Mouse (Mus musculus) lung, postnatal 25 days (tissue): ENCODE results near the gene Rcc1.
A peak's percentile ranks its signal among the peaks of the same experiment; 100 is the strongest.

Source experiments
- DNase-seq: peaks from one replicate; pipeline ENCODE4 v3.0.0; 2022; ENCODE audit warnings: low spot score

Gene Rcc1

DNA sequence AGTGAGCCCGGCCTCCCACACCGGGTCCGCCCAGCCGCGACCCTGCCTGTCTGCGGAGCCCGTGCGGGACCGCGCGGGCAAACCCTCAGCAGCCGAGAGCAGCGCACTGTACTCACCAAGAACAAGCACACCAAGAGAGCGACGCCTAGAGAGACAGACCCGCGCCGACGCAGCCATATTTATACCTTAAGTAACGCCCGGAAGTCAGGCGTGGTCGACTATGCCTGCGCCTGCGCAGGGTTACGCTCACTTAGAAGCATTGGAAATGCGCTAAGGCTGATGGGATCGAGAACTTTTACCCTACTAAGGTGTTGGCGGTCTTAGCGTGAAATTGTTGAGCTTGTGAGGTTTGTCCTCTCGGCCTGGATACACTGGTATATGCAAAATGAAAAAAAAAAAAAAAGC is at the start of gene Rcc1:
Gene Rcc1, minus strand, starts transcription at position 125 of the 405 bp plus-strand sequence.
- peak; percentile 94 for DNase-seq

DNA sequence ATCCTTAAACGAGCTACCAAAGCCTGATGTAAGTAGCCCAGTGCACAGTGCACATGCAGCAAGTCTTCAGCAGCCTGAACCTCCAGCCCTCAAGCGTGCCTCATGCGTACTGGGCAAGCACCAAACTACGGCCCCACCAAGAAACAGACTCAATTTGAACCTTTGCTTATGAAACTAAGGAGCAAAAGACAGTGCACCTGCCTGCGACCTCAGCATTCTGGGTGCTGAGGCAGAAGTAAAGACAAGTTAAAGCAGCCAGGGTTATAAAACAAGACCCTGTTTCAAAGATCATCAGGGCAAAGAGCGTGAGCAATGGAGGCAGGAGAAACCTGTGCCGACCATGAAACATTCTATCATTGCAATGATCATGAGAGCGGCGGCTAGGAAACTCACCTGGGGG is 47.6 kb upstream of the Rcc1 start:
- DNase-seq, result no peak

DNA sequence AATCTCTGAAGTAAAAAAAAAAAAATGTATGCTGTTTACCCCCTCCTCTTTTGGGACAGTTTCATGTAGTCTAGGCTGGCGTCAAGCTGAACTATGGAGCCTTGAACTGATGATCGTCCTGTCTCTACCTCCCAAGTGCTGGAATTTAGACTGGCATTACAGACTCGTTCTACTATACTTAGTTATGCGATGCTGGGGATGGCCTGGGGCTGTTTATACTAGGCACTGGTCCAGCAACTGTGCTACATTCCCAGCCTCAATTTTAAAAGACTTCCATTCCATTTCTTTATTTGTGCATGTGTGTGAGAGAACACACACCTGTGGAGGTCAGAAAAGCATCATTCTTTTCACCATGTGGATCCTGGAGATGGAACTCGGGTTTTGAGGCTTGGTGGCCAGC is 45.5 kb upstream of the Rcc1 start:
- DNase-seq, result no peak

DNA sequence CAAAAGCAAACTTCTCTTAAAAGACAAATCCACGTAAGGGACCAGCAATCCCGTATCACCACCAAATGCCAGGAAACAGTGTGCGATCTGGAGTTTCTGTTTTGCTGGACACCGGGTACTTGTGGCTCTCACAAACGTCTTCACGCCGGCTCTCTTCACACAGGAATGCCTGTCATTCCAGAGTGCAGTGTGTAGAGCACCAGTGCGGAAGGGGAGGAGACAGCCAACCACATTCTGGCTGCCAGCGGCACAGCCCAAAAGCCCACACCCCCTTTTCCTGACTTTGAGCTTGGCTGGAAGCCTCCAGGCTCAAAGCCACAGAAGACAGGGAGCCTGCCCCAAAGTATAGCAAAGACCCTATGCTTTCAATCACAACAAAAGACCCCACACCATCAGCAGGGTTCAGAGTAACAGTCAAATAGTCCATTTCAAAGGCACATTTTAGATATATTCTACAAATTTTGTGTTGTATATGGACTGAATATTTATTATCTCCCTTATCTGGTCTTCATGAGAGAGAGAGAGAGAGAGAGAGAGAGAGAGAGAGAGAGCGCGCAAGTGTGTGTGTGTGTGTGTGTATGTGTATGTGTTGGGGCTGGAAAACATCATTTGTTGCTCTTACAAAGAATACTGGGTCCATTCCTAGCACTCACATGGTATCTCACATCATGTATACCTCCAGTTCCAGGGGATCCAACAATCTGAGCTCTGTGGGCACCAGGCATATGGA is 44.8 kb upstream of the Rcc1 start:
- peak; percentile 90 for DNase-seq

GRCm38 (mm10) chr4:132397120-132397519 is 43.7 kb upstream of the Rcc1 start:
- DNase-seq, result no peak

- DNase-seq, result no peak
Measured at GRCm38 (mm10) chr4:132396251-132396650, 42.8 kb upstream of the Rcc1 start.

DNA sequence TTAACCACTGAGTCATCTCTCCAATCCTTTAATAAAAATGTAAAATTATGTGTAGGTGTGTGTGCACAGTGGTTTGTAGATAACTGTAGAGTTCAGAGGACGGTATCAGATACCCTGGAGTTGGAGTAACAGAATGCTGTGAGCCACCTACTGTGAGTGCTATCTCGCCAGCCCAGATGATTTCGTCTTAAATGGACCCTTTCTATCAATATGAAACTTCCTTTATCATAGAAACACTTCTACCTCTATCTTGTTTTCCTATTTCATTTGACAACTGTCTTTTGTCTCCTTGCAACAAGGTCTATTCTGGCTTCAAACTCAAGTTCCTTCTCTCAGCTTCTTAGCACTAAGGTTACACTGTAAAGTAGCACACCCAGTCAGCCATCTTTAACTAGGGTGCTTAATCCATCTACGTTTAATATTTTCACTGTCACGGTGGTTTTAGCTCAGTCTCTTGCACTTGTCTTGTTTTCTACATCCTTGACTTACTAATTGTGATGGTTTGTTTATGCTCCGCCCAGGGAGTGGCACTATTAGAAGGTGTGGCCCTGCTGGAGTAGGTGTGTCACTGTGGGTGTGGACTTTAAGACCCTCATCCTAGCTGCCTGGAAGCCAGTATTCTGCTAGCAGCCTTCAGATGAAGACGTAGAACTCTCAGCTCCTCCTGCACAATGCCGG is 37.8 kb upstream of the Rcc1 start:
- no peak for DNase-seq

GRCm38 (mm10) chr4:132389302-132389701 is 35.9 kb upstream of the Rcc1 start:
- no peak for DNase-seq

- DNase-seq, result no peak
Measured at GRCm38 (mm10) chr4:132387617-132388016, 34.2 kb upstream of the Rcc1 start.

GRCm38 (mm10) chr4:132386846-132387245 is 33.4 kb upstream of the Rcc1 start:
- no peak for DNase-seq

- DNase-seq, result no peak
Measured at GRCm38 (mm10) chr4:132385771-132386410, 32.5 kb upstream of the Rcc1 start.

- DNase-seq, result no peak
Measured at GRCm38 (mm10) chr4:132383455-132383854, 30.1 kb upstream of the Rcc1 start.

DNA sequence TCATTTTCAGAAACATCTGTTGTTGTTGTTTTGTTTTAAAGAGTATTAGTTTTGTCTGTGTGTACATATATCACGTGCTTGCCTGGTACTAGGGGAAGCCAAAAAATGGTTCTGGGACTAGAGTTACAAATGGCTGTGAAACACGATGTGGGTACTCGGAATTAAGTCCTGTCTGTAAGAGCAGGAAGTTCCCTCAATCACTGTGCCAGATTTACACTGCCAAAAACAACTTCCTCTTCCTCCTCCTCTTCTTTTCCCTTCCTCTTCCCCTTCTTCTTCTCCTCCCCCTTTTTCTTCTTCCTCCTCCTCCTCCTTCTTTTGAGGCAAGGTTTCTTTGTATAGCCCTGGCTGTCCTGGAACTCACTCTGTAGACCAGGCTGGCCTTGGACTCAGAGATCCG is 28.9 kb upstream of the Rcc1 start:
- no peak for DNase-seq

DNA sequence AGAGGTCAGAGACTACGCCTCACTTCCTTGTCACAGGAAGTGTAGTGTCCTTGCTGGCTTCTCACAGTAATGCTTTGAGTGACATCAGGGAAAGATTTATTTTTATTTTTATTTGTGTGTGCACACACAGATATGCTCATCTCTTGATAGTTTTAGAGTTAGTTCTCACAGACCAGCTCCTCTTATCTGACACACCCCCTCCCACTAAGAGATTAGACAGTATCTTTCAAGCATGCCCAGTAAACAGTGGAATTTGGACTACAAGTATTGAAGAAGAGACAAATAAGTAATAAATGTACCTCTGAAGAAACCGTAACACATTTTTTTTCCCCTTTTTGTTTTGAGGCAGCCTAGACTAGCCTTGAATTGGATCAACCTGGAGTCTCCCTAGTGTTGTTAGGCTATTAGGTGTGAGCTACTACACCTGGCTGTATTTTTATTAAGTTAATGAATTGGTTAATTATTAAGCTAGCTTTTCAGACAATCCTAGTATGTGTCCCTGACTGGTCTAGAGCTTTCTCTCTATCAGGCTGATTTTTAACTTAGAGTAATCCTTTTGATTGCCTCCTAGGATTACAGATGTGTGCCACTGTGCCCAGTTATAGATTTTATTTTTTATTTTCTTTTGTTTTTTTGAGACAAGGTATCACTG is 27.7 kb upstream of the Rcc1 start:
- DNase-seq, result no peak

DNA sequence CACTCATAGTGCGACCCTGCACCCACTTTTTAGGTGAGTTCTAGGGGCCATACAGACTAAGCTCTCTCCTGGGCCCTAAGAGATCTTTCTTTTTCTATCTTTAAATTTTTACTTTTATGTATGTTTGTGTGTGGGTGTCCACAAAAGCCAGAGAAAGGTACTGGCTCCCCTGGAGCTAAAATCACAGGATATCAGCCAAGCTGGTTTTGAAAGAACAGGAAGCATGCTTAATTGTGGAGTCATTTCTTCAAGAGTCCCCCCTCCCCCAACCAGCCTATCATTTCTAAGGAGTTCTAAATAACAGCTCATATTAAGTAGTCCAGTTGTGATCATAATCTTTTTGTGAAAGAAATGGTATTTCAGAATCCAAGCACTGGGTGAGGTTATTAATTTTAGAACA is 20.4 kb upstream of the Rcc1 start:
- no peak for DNase-seq

- DNase-seq, result no peak
Measured at GRCm38 (mm10) chr4:132369953-132370750, 16.7 kb upstream of the Rcc1 start.

- DNase-seq, result no peak
Measured at GRCm38 (mm10) chr4:132367480-132368201, 14.2 kb upstream of the Rcc1 start.

GRCm38 (mm10) chr4:132365450-132366060 is 12.2 kb upstream of the Rcc1 start:
- peak; percentile 65 for DNase-seq

DNA sequence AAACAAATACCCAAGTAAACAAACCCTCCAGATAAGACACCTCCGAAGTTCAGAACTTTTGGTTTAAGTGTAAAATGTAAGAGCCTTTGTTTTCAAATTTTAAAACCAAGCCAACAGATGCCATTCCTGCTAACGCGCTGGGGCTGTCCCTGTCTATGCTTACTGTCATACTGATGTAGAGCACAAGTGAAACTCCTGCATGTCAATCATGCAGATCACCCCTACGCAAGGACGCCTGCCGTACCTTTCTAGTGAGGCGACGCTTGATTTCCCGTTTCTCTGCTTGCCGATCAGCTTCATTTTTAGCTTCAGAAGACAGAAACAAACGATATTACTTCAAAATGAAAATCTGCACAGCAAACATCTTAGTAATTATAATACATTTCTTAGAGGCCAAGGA is 10.1 kb upstream of the Rcc1 start:
- DNase-seq, result no peak

GRCm38 (mm10) chr4:132359510-132359909 is 6.1 kb upstream of the Rcc1 start:
- no peak for DNase-seq

DNA sequence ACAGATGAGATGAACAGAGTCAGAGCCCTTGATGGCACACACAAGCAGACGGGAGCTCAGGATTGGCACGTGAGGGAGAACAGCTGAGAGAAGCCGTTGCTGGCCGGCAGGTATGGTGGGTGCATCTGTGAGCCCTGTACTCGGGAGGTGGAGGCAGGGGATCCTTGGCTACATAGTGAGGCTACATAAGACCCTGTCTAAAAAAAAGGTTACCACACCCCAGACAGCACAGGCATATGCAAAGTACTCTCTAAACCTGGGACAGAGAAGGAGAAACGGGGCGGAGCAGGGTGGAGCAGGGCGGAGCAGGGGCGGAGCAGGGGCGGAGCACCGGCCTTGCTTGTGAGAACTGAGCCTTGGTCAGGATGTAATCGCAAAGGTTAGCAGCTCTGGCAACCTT is 2.8 kb upstream of the Rcc1 start:
- peak; percentile 38 for DNase-seq
